Mouse (Mus musculus) small intestine, adult 2 months (tissue): ENCODE data around the gene Olfr963.

ENCODE experiments used
- CTCF ChIP-seq: fragments of 200-500 bp; IDR thresholded peaks from 2 replicates; pipeline ENCODE4 v1.5.1; 2012; ENCODE audit warnings: low read depth, mild to moderate bottlenecking, control low read depth, inconsistent platforms, low read length, moderate library complexity, mixed read lengths; ENCODE audit not compliant: insufficient replicate concordance, insufficient read length; ENCODE audit errors: extremely low read depth
- POLR2A ChIP-seq: fragments of 200-500 bp; IDR thresholded peaks from 2 replicates; pipeline ENCODE4 v1.6.1; 2012; ENCODE audit warnings: low read depth, mild to moderate bottlenecking, control low read depth, inconsistent platforms, low read length, moderate library complexity

DNA sequence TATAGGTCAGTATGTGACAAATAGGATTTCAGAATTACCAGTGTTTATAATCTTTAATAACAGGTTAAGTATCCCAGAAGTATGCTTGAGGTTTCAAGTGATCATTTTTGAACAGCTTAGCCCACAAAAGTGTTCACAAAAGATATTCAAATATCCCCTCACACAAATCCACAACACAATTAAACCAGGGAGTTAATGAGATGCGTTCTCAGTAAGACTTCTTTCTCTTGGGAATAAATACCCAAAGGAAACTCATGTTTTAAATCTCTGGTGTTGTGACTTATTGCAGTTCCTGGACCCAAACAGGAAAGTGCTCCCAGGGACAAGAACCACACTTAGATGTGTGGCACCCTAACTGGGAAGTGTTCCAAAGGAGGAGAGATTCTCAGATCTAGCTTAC, 45.9 kb upstream of the Olfr963 start, which contains the start of gene Olfr960:
- no peak for TF ChIP-seq CTCF
- no peak for TF ChIP-seq POLR2A
